Mouse (Mus musculus) embryonic fibroblast, embryonic 13.5 days (primary cell): ENCODE measurements at regions not wholly inside any gene's neighbourhood (a gene's known extent, or its start where the extent isn't known, plus 50 kb on each side); places are given as distances from the start of the nearest gene placed in this dataset.

Source experiments
- H3K27ac ChIP-seq: 2 replicates; pipeline ENCODE4 v1.5.1; 2012; ENCODE audit warnings: low read length, control low read depth, inconsistent platforms; ENCODE audit not compliant: insufficient read depth
- H3K4me1 ChIP-seq: 2 replicates; pipeline ENCODE4 v1.6.1; 2011; ENCODE audit warnings: low read length; ENCODE audit not compliant: control insufficient read depth, insufficient read depth
- H3K4me3 ChIP-seq: 2 replicates; pipeline ENCODE4 v1.5.1; 2011; ENCODE audit warnings: mild to moderate bottlenecking, control low read depth, low read length; ENCODE audit not compliant: insufficient read depth
- CTCF ChIP-seq: IDR thresholded peaks from 2 replicates; pipeline ENCODE4 v1.5.1; 2011; ENCODE audit warnings: mild to moderate bottlenecking, control low read depth, low read length, moderate library complexity, borderline replicate concordance; ENCODE audit not compliant: insufficient read depth
- POLR2A ChIP-seq: IDR thresholded peaks from 2 replicates; pipeline ENCODE4 v1.6.1; 2011; ENCODE audit warnings: low read depth, mild to moderate bottlenecking, control low read depth, low read length, moderate library complexity

DNA sequence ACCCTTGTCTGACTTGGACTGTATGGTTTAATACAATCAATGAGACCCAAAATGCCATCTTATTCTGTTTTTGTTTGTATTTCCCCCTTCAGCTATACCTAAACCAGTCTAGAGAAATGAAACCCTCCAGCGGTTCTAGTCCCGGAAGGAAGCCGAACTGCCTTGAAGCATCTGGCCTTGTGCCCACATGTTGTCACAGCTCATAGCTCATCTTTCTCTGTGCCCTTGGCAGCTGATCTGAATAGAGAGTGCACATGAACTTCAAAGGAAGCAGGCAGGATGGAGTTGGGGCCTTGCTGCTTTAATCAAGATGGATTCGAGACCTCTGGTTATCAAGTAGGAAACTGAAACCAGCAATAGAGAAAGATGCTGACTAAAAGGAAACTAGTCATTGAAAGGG lies 88.7 kb upstream of the Wars2 start:
- TF ChIP-seq CTCF (no peak), POLR2A (no peak)
- Histone ChIP-seq H3K4me3 (no peak overlapping the region), H3K27ac (no peak overlapping the region), H3K4me1 (peaks cover 2% of the 10 kb centered on the region; the same call in 1 of the 2 replicates)

GRCm38 (mm10) chr3:99067168-99067567 lies 73.7 kb upstream of the Wars2 start:
- Histone ChIP-seq H3K27ac (no peak overlapping the region), H3K4me3 (no peak overlapping the region), H3K4me1 (no peaks in the 10 kb centered on the region)
- TF ChIP-seq CTCF (no peak), POLR2A (no peak)
